Mouse (Mus musculus) mouse trophoblast stem cell (cell line): Measurements from ENCODE around the gene Dlg5.

ENCODE experiments used
- in situ Hi-C, 2 experiments: fragments of 300-500 bp; cut with MseI, MboI; formaldehyde crosslinking; loops; 2 replicates in 1 of 2; 3 replicates in 1 of 2; pipeline ENCODE4 v1.15.1; 2025

Dlg5 gene

DNA sequence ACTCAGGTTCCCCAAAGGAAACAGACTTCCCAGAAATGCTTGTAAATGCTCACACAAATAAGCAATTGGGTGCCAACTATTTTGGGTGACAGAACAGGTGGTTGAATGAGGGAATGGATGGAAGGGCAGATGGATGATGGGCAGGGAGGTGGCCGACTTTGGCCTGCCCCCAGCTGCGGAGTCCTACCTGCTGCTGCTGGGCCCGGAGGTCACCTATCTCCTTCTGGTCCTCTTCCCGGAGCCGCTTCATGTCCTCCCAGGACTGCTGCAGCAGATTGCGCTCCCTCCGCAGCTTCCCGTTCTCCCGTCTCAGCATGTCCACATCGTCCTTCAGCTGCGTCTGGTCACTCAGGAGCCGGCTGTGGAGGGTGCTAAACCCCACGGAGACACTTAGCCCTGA, 55.6 kb downstream of the Dlg5 start:
- in situ Hi-C loops: no loop called here

GRCm38 (mm10) chr14:24189598-24189997, 56.1 kb downstream of the Dlg5 start:
- in situ Hi-C loops: loop anchor here in 1 of 2 experiments (10.0 kb wide), 1 partner anchor 85 kb away; no protein-coding TSS in a partner anchor

GRCm38 (mm10) chr14:24185514-24185913, 60.2 kb downstream of the Dlg5 start:
- in situ Hi-C loops: loop anchor here in 1 of 2 experiments (10.0 kb wide), 1 partner anchor 89 kb away; no protein-coding TSS in a partner anchor

- in situ Hi-C loops: loop anchor here (5.0 to 10.0 kb wide), 2 partner anchors 89 to 92 kb away; no protein-coding TSS in a partner anchor
Measured at GRCm38 (mm10) chr14:24182955-24183354, 62.8 kb downstream of the Dlg5 start.

DNA sequence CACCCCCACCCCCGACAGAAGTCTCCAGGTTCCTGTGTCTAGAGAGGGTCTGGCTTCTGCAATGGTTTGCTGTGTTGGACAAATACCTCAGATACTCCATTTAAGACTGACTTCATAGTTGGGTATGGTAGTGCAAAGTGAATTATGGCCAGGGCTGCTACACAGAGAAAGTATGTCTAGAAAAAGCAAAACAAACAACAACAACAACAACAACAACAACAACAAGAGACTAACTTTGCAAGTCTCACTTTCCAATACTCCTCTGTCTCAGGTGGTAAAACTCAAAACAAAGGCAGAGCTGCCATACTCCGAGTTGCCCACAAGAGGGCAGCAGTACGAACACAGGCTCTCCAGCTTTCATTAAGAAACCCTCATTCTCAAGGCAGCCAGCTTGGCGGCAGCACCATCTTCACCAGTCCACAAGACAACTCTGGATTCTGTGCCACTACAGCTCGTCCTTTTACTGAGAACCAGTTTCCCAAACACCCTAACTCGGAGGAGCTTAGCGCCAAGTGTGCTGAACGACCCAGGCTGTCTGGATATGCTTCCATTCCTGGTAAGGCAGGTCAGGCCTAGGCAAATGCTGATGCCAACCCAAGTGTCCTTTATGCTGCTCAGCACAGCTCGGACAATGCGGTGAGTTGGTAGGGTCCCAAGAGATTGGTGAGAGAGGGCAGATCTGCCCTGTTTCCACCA, 63.8 kb downstream of the Dlg5 start:
- in situ Hi-C loops: loop anchor here (5.0 to 10.0 kb wide), 2 partner anchors 90 to 93 kb away; no protein-coding TSS in a partner anchor

DNA sequence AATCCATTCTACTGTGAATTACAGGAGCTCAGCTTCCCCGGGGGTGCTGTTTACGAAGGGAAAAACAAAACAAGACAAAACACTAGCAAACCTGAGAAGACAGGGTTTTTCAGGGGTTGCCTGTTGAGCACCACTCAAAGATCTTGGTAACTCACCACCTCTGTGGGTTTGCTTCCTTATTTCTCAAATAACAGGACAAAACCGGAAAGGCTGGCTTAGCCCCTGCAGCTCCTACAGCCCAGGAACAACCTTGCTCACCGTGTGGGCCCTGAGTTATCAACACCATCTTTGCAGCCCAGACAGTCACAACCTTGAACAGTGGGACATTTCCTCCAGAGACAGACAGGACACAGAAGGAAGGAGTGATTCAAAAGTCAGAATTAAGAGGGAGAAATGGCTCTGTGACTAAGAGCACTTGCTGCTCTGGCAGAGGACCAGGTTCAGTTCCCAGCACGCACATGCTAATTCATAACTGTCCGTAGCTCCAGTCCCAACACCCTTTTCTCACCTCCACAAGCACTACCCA, 66.2 kb downstream of the Dlg5 start:
- in situ Hi-C loops: no loop called here

- in situ Hi-C loops: no loop called here
Measured at GRCm38 (mm10) chr14:24176609-24177008, 69.1 kb downstream of the Dlg5 start.

DNA sequence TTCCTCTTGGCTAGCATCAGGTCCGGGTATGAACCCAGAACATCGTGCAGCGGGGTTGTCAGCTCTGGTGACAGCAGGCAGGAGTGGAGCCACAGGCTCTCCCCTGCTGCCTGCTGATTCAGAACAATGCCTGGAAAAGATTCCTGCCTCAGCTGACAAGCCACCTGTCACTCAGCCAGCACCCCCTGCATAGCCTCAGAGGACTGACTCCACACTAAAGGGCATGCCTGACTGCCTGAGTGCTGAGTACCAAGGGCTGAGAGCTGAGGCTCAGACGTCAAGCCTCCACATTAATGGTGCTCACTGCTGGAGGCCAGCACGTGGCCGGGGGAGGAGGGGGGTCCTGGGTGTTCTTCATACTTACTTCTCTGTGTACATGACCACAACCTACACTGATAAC, 72.4 kb downstream of the Dlg5 start:
- in situ Hi-C loops: no loop called here

GRCm38 (mm10) chr14:24171639-24172311, 73.9 kb downstream of the Dlg5 start:
- in situ Hi-C loops: no loop called here

- in situ Hi-C loops: no loop called here
Measured at GRCm38 (mm10) chr14:24166046-24166445, 79.7 kb downstream of the Dlg5 start.

- in situ Hi-C loops: no loop called here
Measured at GRCm38 (mm10) chr14:24164721-24165367, 80.9 kb downstream of the Dlg5 start.

DNA sequence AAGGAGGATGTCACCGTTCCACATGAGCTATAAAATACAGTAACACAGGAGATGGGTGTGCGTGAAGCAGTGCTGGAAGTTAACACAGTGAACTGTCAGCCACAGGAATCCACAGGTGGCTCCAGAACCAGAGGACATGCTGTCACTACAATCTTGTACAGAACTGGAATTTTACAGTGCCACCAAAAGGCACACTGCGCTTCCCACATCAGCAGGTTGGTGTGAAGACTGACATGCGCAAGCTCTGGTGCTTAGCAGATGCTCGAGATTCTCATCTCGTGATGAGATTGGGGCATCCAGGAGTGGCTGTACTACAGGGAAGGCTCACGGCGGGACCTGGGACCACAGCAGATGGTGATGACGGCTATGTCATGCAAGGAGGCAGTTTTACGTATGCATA, 82.9 kb downstream of the Dlg5 start:
- in situ Hi-C loops: no loop called here

DNA sequence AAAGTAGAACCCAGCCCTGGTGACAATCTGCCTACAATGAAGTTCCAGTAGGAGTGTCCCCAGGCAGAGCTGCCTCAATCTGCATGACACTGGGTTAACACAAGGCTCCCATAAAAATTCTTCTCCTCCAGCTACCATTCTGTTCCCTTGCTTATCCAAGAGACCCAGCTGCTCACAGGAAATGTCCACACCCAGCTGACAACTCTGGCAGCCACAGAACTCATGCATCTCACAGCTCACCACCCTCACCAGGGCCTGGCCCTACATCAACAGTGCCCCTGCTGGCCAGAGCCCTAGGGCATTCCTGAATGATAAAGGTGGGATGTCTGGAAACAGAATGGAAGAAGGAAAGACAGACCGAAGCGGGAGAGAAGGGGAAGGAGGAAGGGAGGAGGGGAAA, 96.8 kb downstream of the Dlg5 start:
- in situ Hi-C loops: no loop called here

GRCm38 (mm10) chr14:24144821-24145220, 100.9 kb downstream of the Dlg5 start:
- in situ Hi-C loops: no loop called here

DNA sequence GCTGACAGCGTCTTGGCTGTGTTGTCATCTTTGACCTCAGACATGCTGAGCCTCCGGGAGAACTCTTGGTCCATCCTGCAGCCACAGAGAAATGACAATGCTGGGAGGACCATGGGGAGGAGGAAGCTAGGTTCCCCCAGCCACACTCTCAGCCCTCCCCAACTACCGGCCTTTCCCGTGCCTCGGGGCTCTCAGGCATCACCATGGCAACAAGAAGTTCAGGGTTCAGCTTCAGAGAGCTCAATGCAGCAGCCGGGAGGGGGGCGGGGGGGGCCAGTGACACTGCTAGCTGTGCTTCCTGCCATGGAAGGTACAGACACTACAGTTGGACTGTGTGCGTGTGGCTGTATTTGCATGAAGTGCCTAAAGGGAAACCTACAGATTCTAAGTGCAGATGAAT, 101.3 kb downstream of the Dlg5 start:
- in situ Hi-C loops: no loop called here

GRCm38 (mm10) chr14:24142926-24143430, 102.7 kb downstream of the Dlg5 start:
- in situ Hi-C loops: no loop called here

- in situ Hi-C loops: no loop called here
Measured at GRCm38 (mm10) chr14:24141727-24142126, 104.0 kb downstream of the Dlg5 start.

DNA sequence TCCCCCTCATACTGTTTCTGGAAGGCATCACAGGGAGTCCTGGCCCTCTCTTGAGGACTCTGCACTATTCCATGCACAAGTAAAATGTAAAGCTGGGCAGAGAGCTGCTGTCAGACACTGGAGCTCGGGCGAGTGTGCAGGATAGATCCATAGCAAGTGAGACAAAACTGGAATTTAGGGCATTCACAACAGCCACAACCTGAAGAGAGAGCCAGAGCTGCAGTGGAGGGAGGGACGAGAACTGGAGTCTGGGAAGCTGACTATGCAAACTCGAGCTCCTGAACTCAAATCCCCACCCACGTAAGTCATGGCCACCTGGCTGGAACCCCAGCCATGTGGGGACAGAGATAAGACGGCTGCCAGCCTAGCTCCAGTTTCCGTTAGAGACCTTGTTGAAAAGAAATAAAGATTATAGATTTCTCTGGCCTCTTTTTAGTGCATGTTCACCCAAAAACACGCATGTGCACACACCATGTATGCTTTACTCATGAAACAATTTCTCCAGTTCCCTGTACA, 105.4 kb downstream of the Dlg5 start:
- in situ Hi-C loops: no loop called here

- in situ Hi-C loops: no loop called here
Measured at GRCm38 (mm10) chr14:24136908-24137307, 108.8 kb downstream of the Dlg5 start.

- in situ Hi-C loops: no loop called here
Measured at GRCm38 (mm10) chr14:24134623-24135290, 111.0 kb downstream of the Dlg5 start.

DNA sequence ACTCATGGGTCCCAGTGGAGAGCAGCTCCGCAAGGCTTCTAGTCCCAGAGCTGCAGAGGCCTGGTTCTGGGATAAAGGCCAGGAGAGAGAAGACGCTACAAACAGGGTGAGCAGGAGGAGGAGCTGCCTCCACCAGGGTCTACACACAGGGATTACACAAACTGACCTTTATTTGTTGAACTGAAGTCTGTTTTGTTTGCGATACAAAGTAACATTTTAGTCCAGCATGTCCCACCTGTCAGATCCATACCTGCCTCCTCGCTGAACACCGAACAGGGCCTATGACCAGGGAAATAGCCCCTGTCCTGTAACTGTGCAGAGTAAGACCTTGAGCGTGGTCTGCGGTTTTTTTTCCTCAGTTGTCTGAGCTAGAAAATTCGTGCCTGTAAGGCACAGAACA, 111.9 kb downstream of the Dlg5 start:
- in situ Hi-C loops: no loop called here
